Mouse (Mus musculus): ENCODE measurements around the gene Klhl12. TPM values are rescaled to one million over a fixed set of nuclear protein-coding genes. Genes with fewer than 3 reads are reported as not detected.
"Not testable (repeated sequence)": the region's sequence is repeated elsewhere in the genome, so short reads cannot be mapped to it uniquely, and the experiment has no call there.

The Klhl12 gene
- polyA plus RNA-seq, 1 experiment from 2014 or later = 34.1 TPM

DNA sequence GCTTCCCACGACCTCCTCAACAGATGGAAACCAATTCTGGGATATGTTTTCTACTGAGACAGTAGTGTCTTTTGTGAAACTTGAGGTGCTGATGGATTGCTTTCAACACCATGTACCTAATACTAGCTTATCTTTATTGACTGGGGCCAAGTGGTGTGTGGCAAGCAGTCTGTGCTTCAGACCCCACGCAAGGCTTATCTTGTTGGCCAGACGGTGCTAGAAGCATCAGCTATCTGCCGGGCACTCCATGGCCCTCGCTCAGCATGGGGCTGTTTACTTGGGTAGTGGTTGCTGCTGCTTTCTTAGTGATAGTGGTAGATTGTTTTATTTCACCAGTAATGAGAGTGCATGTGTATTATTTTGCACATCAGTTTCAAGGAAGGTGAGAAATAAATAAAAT is 29.0 kb upstream of the Klhl12 start:
- Histone ChIP-seq H3K4me2 (no peak overlapping the region), H3K9ac (no peak overlapping the region), H3K27me3 (no peaks in the 10 kb centered on the region), H3K4me3 (replicated peaks) (no peak overlapping the region), H3K36me3 (replicated peaks) (peaks cover 80% of the 10 kb centered on the region), H3K4me1 (no peaks in the 10 kb centered on the region), H3K9me3 (no peaks in the 10 kb centered on the region), H3K27ac (no peak overlapping the region)
- ATAC-seq (ENCODE audit: low FRiP score) = no peak
- 94% methylated on average over 5 of the region's 5 CpGs for WGBS

DNA sequence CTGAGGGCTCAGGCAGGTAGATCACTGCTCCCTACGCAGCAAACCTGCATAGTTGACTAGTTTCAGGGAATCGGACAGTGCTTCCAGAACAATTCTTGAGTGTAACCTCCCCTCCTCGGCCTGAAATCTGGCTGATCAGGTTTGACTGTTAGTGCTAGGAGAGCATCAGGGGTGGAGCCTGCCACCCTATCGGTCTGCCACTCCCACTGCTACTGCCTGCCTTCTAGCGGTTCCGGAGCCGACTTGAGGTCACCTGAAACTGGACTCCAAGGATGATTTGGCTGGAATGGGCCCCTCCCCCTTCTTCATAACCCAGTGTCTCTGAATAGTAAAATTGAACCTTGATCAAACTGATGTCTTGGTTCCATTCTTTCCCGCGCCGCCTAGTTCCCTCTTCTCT is 22.3 kb upstream of the Klhl12 start:
- no peak overlapping the region for H3K9ac ChIP-seq
- H3K4me1 ChIP-seq = no peaks in the 10 kb centered on the region
- H3K4me2 ChIP-seq = no peak overlapping the region
- no peak overlapping the region for H3K4me3 ChIP-seq (replicated peaks)
- H3K27me3 ChIP-seq = no peaks in the 10 kb centered on the region
- H3K27ac ChIP-seq = no peak overlapping the region
- peaks cover 50% of the 10 kb centered on the region for H3K36me3 ChIP-seq (replicated peaks)
- H3K9me3 ChIP-seq = no peaks in the 10 kb centered on the region
- ATAC-seq (ENCODE audit: low FRiP score) = no peak
- 87% methylated on average over 10 of the region's 10 CpGs for WGBS

DNA sequence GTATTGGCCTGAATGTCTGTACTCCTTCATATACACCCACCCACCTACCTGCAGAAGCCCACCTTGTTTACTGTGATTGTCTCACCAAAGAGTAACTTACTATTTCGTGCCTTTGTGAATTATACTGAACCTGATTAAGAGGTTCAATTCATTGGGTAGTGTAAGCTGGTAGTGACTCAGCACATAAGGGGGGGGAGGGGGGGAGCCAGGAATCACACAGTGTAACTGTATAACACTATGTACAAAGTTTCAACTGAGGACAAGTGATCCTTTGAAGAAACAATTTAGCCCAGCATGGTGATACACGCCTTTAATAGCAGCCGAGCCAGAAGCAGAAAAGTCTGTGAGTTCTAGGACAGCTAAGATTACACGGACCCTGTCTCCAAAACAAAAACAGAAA is 21.9 kb upstream of the Klhl12 start:
- H3K4me1 ChIP-seq = no peaks in the 10 kb centered on the region
- no peaks in the 10 kb centered on the region for H3K27me3 ChIP-seq
- H3K9me3 ChIP-seq = no peaks in the 10 kb centered on the region
- no peak for ATAC-seq (ENCODE audit: low FRiP score)
- no peak overlapping the region for H3K4me3 ChIP-seq (replicated peaks)
- no peak overlapping the region for H3K9ac ChIP-seq
- 92% methylated on average over 4 of the region's 4 CpGs for WGBS
- H3K4me2 ChIP-seq = no peak overlapping the region
- no peak overlapping the region for H3K27ac ChIP-seq
- H3K36me3 ChIP-seq (replicated peaks) = peaks cover 46% of the 10 kb centered on the region

DNA sequence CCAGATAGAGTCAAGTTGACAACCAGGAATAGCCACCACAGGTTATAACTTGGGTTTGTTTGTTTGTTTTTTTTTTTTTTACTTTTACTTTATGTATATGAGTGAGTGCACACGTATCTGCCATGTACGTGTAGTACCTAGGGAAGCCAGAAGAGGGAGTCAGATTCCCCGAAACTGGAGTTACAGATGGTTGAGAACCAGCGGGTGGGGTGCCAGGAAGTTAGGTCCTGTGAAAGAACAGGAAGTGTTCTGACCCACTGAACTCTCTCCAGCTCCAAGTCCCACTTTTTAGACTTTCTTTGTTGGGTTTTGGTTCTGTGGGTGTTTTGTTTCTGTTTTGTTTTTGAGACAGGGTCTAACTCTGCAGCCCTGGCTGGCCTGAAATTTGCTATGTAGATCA is 19.9 kb upstream of the Klhl12 start:
- H3K9me3 ChIP-seq = no peaks in the 10 kb centered on the region
- no peak overlapping the region for H3K4me2 ChIP-seq
- H3K27me3 ChIP-seq = no peaks in the 10 kb centered on the region
- 24% methylated on average over 4 of the region's 4 CpGs for WGBS
- H3K9ac ChIP-seq = no peak overlapping the region
- H3K4me1 ChIP-seq = no peaks in the 10 kb centered on the region
- peaks cover 30% of the 10 kb centered on the region for H3K36me3 ChIP-seq (replicated peaks)
- no peak overlapping the region for H3K4me3 ChIP-seq (replicated peaks)
- ATAC-seq (ENCODE audit: low FRiP score) = no peak
- H3K27ac ChIP-seq = no peak overlapping the region

- no peak for ATAC-seq (ENCODE audit: low FRiP score)
- no peaks in the 10 kb centered on the region for H3K9me3 ChIP-seq
- no peak overlapping the region for H3K4me3 ChIP-seq (replicated peaks)
- no peaks in the 10 kb centered on the region for H3K36me3 ChIP-seq (replicated peaks)
- WGBS = 92% methylated on average over 6 of the region's 6 CpGs
- H3K9ac ChIP-seq = no peak overlapping the region
- H3K4me1 ChIP-seq = no peaks in the 10 kb centered on the region
- H3K27me3 ChIP-seq = no peaks in the 10 kb centered on the region
- no peak overlapping the region for H3K27ac ChIP-seq
- no peak overlapping the region for H3K4me2 ChIP-seq
These were observed 14.9 kb upstream of the Klhl12 start for GRCm38 (mm10) chr1:134440437-134440836.

DNA sequence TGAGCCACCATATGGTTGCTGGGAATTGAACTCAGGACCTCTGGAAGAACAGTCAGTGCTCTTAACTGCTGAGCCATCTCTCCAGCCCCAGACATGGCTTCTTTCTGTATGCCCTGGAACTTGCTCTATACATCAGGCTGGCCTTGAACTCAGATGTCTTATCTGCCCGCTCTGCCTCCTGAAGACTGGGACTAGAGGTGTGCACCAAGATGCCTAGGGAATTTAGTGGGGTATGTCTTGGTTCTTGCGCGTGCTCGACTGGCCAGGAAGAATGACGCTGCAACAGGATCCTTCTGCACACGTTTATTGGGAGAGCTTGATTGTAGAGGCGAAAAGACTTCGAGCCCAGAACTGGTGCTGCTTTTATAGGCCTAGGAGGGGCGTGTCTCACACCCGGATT is 13.6 kb upstream of the Klhl12 start:
- not testable (repeated sequence) for ATAC-seq (ENCODE audit: low FRiP score); H3K9me3 ChIP-seq; H3K4me1 ChIP-seq; H3K27ac ChIP-seq; H3K4me2 ChIP-seq; H3K9ac ChIP-seq; H3K4me3 ChIP-seq (replicated peaks); H3K36me3 ChIP-seq (replicated peaks); H3K27me3 ChIP-seq
- 93% methylated on average over 8 of the region's 10 CpGs for WGBS

DNA sequence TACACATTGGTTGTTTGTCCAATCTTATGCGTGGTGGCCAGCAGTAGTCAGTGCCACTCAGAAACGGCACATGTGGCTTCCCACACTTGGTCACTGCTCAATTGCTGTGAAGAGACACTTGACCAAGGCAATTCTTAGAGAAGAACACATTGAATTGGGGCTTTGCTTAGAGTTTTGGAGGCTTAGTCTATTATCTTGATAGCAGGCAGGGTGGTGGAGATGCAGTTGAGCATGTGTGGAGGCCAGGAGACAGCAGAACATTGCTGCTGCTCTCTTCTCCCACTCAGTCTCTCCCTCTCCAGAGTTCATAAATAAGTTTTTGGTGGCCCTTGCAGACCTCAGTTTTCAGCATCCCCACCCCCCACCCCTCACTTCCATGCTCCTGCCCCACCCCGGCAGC is 12.9 kb upstream of the Klhl12 start:
- whole genome bisulfite sequencing = 98% methylated on average over 3 of the region's 3 CpGs
- H3K36me3 ChIP-seq (replicated peaks) = no peaks in the 10 kb centered on the region

GRCm38 (mm10) chr1:134443288-134443687 is 12.0 kb upstream of the Klhl12 start:
- H3K4me1 ChIP-seq = not testable (repeated sequence)
- WGBS = 90% methylated on average over 1 of the region's 1 CpGs

More for the DNA sequence above, 12.9 kb upstream of the Klhl12 start:
- Histone ChIP-seq H3K27ac (no peak overlapping the region), H3K9ac (no peak overlapping the region), H3K27me3 (no peaks in the 10 kb centered on the region), H3K4me3 (replicated peaks) (no peak overlapping the region), H3K4me1 (no peaks in the 10 kb centered on the region), H3K9me3 (no peaks in the 10 kb centered on the region), H3K4me2 (no peak overlapping the region)
- ATAC-seq (ENCODE audit: low FRiP score) = no peak

DNA sequence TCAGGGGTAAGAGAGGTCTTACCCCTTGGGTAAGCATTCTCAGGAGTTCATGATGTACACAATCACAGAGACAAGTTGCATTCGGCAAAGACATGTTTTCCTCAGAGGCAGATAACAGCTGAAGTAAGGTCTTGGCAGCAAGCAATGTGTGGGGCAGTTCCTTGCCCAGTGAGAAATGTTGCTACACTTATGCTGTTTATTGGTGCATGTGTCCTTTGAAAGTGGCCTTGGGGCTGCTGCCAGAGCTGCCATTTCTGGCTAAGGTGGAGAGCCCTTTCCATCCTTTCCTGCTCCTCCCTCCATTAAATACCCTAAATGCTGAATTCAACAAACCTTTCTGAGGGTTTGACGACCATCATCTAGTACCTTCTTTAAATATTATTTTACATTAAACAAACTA is 9.9 kb upstream of the Klhl12 start:
- WGBS = 89% methylated on average over 2 of the region's 2 CpGs
- Histone ChIP-seq H3K27ac (no peak overlapping the region), H3K9ac (no peak overlapping the region)

More at GRCm38 (mm10) chr1:134443288-134443687, 12.0 kb upstream of the Klhl12 start:
- not testable (repeated sequence) for H3K36me3 ChIP-seq (replicated peaks); H3K9ac ChIP-seq; ATAC-seq (ENCODE audit: low FRiP score); H3K27ac ChIP-seq; H3K9me3 ChIP-seq; H3K4me3 ChIP-seq (replicated peaks); H3K4me2 ChIP-seq; H3K27me3 ChIP-seq

DNA sequence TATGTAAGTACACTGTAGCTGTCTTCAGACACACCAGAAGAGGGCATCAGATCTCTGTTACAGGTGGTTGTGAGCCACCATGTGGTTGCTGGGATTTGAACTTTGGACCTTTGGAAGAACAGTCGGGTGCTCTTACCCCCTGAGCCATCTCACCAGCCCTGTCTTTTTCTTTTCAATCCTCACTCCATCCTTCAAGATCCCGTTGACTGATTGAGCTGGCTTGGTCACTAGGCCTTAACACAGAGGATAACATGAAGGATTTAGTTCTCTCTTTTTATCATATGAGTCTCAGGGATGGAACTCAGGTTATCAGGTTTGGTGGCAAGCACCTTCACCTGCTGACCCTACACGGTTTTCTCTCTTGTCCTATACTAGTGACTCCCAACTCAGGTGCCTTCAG is 6.8 kb upstream of the Klhl12 start:
- not testable (repeated sequence) for H3K4me3 ChIP-seq (replicated peaks); H3K27ac ChIP-seq; H3K4me2 ChIP-seq; H3K36me3 ChIP-seq (replicated peaks); ATAC-seq (ENCODE audit: low FRiP score); H3K27me3 ChIP-seq; H3K4me1 ChIP-seq; H3K9me3 ChIP-seq; H3K9ac ChIP-seq
- 72% methylated on average over 3 of the region's 3 CpGs for WGBS

More for the DNA sequence above, 9.9 kb upstream of the Klhl12 start:
- Histone ChIP-seq H3K4me2 (no peak overlapping the region), H3K4me1 (no peaks in the 10 kb centered on the region), H3K9me3 (no peaks in the 10 kb centered on the region), H3K36me3 (replicated peaks) (no peaks in the 10 kb centered on the region), H3K27me3 (no peaks in the 10 kb centered on the region), H3K4me3 (replicated peaks) (no peak overlapping the region)
- no peak for ATAC-seq (ENCODE audit: low FRiP score)

DNA sequence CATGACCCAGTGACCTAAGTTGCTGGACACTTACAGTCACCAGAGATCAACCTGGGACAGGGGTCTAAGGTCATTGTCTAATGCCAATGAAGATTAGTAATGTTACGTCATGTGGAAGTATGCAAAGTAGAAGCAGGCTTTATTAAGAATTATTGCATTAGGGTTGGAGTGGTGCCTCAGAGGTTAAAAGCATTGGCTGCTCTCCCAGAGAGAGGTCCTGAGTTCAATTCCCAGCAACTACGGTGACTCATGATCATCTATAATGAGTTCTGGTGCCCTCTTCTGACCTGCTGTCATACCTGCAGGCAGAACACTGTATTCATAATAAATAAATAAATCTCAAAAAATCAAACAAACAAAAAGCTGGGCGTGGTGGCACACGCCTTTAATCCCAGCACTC is 5.1 kb upstream of the Klhl12 start:
- H3K4me3 ChIP-seq (replicated peaks) = no peak overlapping the region
- no peaks in the 10 kb centered on the region for H3K36me3 ChIP-seq (replicated peaks)
- no peaks in the 10 kb centered on the region for H3K9me3 ChIP-seq
- no peak for ATAC-seq (ENCODE audit: low FRiP score)
- peaks cover 6% of the 10 kb centered on the region; the same call in 1 of the 2 replicates for H3K4me1 ChIP-seq
- H3K27ac ChIP-seq = no peak overlapping the region
- peaks cover 5% of the 10 kb centered on the region; the same call in 1 of the 2 replicates for H3K27me3 ChIP-seq
- no peak overlapping the region for H3K9ac ChIP-seq
- H3K4me2 ChIP-seq = no peak overlapping the region
- 92% methylated on average over 4 of the region's 4 CpGs for WGBS

GRCm38 (mm10) chr1:134450986-134451385 is 4.3 kb upstream of the Klhl12 start:
- H3K4me2 ChIP-seq = no peak overlapping the region
- H3K36me3 ChIP-seq (replicated peaks) = no peaks in the 10 kb centered on the region
- ATAC-seq (ENCODE audit: low FRiP score) = no peak
- no peak overlapping the region for H3K27ac ChIP-seq
- peaks cover 9% of the 10 kb centered on the region for H3K4me1 ChIP-seq
- 45% methylated on average over 3 of the region's 3 CpGs for WGBS
- H3K27me3 ChIP-seq = peaks cover 5% of the 10 kb centered on the region; the same call in 1 of the 2 replicates
- H3K4me3 ChIP-seq (replicated peaks) = no peak overlapping the region
- H3K9ac ChIP-seq = no peak overlapping the region
- H3K9me3 ChIP-seq = no peaks in the 10 kb centered on the region

DNA sequence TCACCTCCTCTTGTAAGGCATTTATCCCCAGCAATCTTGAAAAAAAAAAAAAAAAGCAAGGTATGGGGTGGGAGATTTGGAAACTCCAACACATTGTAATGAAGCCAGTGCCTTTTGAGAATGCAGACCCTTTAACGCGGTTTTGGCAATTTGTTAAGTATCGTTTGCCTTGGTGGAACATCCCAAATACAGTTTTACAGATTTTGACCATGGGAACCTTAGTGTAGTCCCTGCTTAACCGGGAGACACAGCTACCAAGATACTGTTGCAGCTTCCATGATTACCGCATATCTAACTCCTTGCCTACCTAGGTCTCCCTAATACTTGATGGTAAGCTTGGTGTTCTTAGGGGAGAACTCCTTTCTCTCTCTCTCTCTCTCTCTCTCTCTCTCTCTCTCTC is 729 bp downstream of the Klhl12 start:
- H3K27ac ChIP-seq = no peak overlapping the region
- H3K27me3 ChIP-seq = peaks cover 5% of the 10 kb centered on the region; the same call in 1 of the 2 replicates
- peak overlapping the region; percentile 87 for H3K4me3 ChIP-seq (replicated peaks)
- peaks cover 16% of the 10 kb centered on the region for H3K36me3 ChIP-seq (replicated peaks)
- peak overlapping the region; percentile 79 for H3K4me2 ChIP-seq
- H3K9me3 ChIP-seq = no peaks in the 10 kb centered on the region
- ATAC-seq (ENCODE audit: low FRiP score) = no peak
- peaks cover 16% of the 10 kb centered on the region for H3K4me1 ChIP-seq
- H3K9ac ChIP-seq = peak overlapping the region; percentile 88
- WGBS = 21% methylated on average over 5 of the region's 5 CpGs

Measured in forebrain, embryonic 12.5 days (tissue).